Mouse (Mus musculus) embryonic facial prominence, embryonic 11.5 days (tissue): ENCODE measurements at regions not wholly inside any gene's neighbourhood (a gene's known extent, or its start where the extent isn't known, plus 50 kb on each side); places are given as distances from the start of the nearest gene placed in this dataset.

Experiments used
- ATAC-seq: fragments of 200-750 bp; cut with Nextera tagmentation; replicated peaks from 2 replicates; pipeline ENCODE4 v1.8.0; 2017; ENCODE audit warnings: low read depth; ENCODE audit not compliant: insufficient number of reproducible peaks, low FRiP score, low TSS enrichment
- DNase-seq: peaks from one replicate; pipeline ENCODE4 v3.0.0-alpha.2; 2015; ENCODE audit warnings: low spot score
- H3K27ac ChIP-seq: fragments of 300-500 bp; sonication (generic); replicated peaks from 2 replicates; pipeline ENCODE4 v1.5.1; 2014; ENCODE audit warnings: mild to moderate bottlenecking, low read depth, low read length, control low read depth
- H3K27me3 ChIP-seq: fragments of 300-500 bp; sonication (generic); 2 replicates; pipeline ENCODE4 v1.6.1; 2014; ENCODE audit warnings: mild to moderate bottlenecking, low read length, moderate library complexity, mixed read lengths; ENCODE audit not compliant: control insufficient read depth, insufficient read depth
- H3K36me3 ChIP-seq: fragments of 300-500 bp; sonication (generic); replicated peaks from 2 replicates; pipeline ENCODE4 v1.6.1; 2014; ENCODE audit warnings: low read depth, mild to moderate bottlenecking, low read length, moderate library complexity, mixed read lengths; ENCODE audit not compliant: control insufficient read depth, insufficient read depth
- H3K4me1 ChIP-seq: fragments of 300-500 bp; sonication (generic); 2 replicates; pipeline ENCODE4 v1.6.1; 2014; ENCODE audit warnings: low read length, mixed read lengths; ENCODE audit not compliant: control insufficient read depth, insufficient read depth
- H3K4me2 ChIP-seq: fragments of 300-500 bp; sonication (generic); 2 replicates; pipeline ENCODE4 v1.6.1; 2014; ENCODE audit warnings: low read depth, mild to moderate bottlenecking, control low read depth, low read length, moderate library complexity
- H3K4me3 ChIP-seq: fragments of 300-500 bp; sonication (generic); 2 replicates; pipeline ENCODE4 v1.5.1; 2014; ENCODE audit warnings: low read depth, low read length, control low read depth
- H3K9ac ChIP-seq: fragments of 300-500 bp; sonication (generic); replicated peaks from 2 replicates; pipeline ENCODE4 v1.6.1; 2014; ENCODE audit warnings: mild to moderate bottlenecking, control low read depth, low read length
- H3K9me3 ChIP-seq: fragments of 300-500 bp; sonication (generic); replicated peaks from 2 replicates; pipeline ENCODE4 v1.6.1; 2016; ENCODE audit warnings: mild to moderate bottlenecking, low read length, inconsistent platforms, mixed read lengths; ENCODE audit not compliant: control insufficient read depth
- WGBS: fragments of 180-500 bp; shearing (Covaris S2); extraction: QIAGEN DNeasy Blood & Tissue Kit; methylation state at CpG from one replicate; pipeline ENCODE4 v1.1.7; 2014; 5-methylcytosine and 5-hydroxymethylcytosine counted together

GRCm38 (mm10) chr2:79510485-79511094 is 54.0 kb upstream of the Cerkl start:
- H3K27me3 ChIP-seq = no peaks in the 10 kb centered on the region
- H3K9ac ChIP-seq = no peak overlapping the region
- WGBS = 83% methylated on average over 10 of the region's 10 CpGs
- no peak overlapping the region for H3K4me3 ChIP-seq
- no peak overlapping the region for H3K27ac ChIP-seq
- H3K36me3 ChIP-seq = no peaks in the 10 kb centered on the region
- ATAC-seq = no peak
- DNase-seq = no peak
- no peak overlapping the region for H3K4me2 ChIP-seq
- H3K4me1 ChIP-seq = no peaks in the 10 kb centered on the region
- H3K9me3 ChIP-seq = no peaks in the 10 kb centered on the region

- H3K4me1 ChIP-seq = no peaks in the 10 kb centered on the region
- H3K9ac ChIP-seq = no peak overlapping the region
- no peaks in the 10 kb centered on the region for H3K9me3 ChIP-seq
- no peak for DNase-seq
- no peak overlapping the region for H3K4me2 ChIP-seq
- no peak overlapping the region for H3K4me3 ChIP-seq
- no peak for ATAC-seq
- no peak overlapping the region for H3K27ac ChIP-seq
- WGBS = 82% methylated on average over 6 of the region's 6 CpGs
- no peaks in the 10 kb centered on the region for H3K36me3 ChIP-seq
- H3K27me3 ChIP-seq = no peaks in the 10 kb centered on the region
Measured at GRCm38 (mm10) chr2:79511108-79511507, 54.5 kb upstream of the Cerkl start.

- H3K9ac ChIP-seq = no peak overlapping the region
- H3K9me3 ChIP-seq = no peaks in the 10 kb centered on the region
- DNase-seq (peak; percentile 83), ATAC-seq (no peak)
- H3K36me3 ChIP-seq = no peaks in the 10 kb centered on the region
- H3K4me2 ChIP-seq = no peak overlapping the region
- no peak overlapping the region for H3K4me3 ChIP-seq
- H3K4me1 ChIP-seq = no peaks in the 10 kb centered on the region
- H3K27me3 ChIP-seq = no peaks in the 10 kb centered on the region
- no peak overlapping the region for H3K27ac ChIP-seq
- 32% methylated on average over 11 of the region's 11 CpGs for WGBS
Measured at GRCm38 (mm10) chr2:79511676-79512323, 55.2 kb upstream of the Cerkl start.

GRCm38 (mm10) chr2:79512374-79512773 is 55.8 kb upstream of the Cerkl start:
- Histone ChIP-seq H3K27ac (no peak overlapping the region), H3K9me3 (no peaks in the 10 kb centered on the region), H3K4me3 (no peak overlapping the region), H3K27me3 (no peaks in the 10 kb centered on the region), H3K36me3 (no peaks in the 10 kb centered on the region), H3K4me1 (no peaks in the 10 kb centered on the region), H3K9ac (no peak overlapping the region), H3K4me2 (no peak overlapping the region)
- ATAC-seq (no peak), DNase-seq (no peak)
- WGBS = 74% methylated on average over 2 of the region's 2 CpGs

- no peak overlapping the region for H3K9ac ChIP-seq
- no peaks in the 10 kb centered on the region for H3K36me3 ChIP-seq
- no peaks in the 10 kb centered on the region for H3K4me1 ChIP-seq
- DNase-seq (no peak), ATAC-seq (no peak)
- H3K9me3 ChIP-seq = no peaks in the 10 kb centered on the region
- H3K27ac ChIP-seq = no peak overlapping the region
- H3K27me3 ChIP-seq = no peaks in the 10 kb centered on the region
- H3K4me2 ChIP-seq = no peak overlapping the region
- 65% methylated on average over 3 of the region's 3 CpGs for WGBS
- no peak overlapping the region for H3K4me3 ChIP-seq
Measured at GRCm38 (mm10) chr2:79513726-79514125, 57.1 kb upstream of the Cerkl start.

- 79% methylated on average over 8 of the region's 8 CpGs for WGBS
- Histone ChIP-seq H3K4me3 (no peak overlapping the region), H3K4me2 (no peak overlapping the region), H3K9ac (no peak overlapping the region), H3K27ac (no peak overlapping the region), H3K9me3 (no peaks in the 10 kb centered on the region), H3K4me1 (no peaks in the 10 kb centered on the region), H3K27me3 (no peaks in the 10 kb centered on the region), H3K36me3 (no peaks in the 10 kb centered on the region)
- no peak for ATAC-seq
- DNase-seq = no peak
Measured at GRCm38 (mm10) chr2:79518046-79518750, 61.6 kb upstream of the Cerkl start.

- Histone ChIP-seq H3K9ac (no peak overlapping the region), H3K9me3 (no peaks in the 10 kb centered on the region), H3K27ac (no peak overlapping the region), H3K4me3 (no peak overlapping the region), H3K4me1 (no peaks in the 10 kb centered on the region), H3K4me2 (no peak overlapping the region), H3K36me3 (no peaks in the 10 kb centered on the region), H3K27me3 (no peaks in the 10 kb centered on the region)
- 63% methylated on average over 6 of the region's 6 CpGs for WGBS
- DNase-seq (no peak), ATAC-seq (no peak)
Measured at GRCm38 (mm10) chr2:79519799-79520449, 63.3 kb upstream of the Cerkl start.

- no peak for DNase-seq
- ATAC-seq = no peak
- no peaks in the 10 kb centered on the region for H3K4me1 ChIP-seq
- no peak overlapping the region for H3K4me2 ChIP-seq
- no peak overlapping the region for H3K27ac ChIP-seq
- 77% methylated on average over 4 of the region's 4 CpGs for WGBS
- no peaks in the 10 kb centered on the region for H3K27me3 ChIP-seq
- H3K9me3 ChIP-seq = no peaks in the 10 kb centered on the region
- H3K36me3 ChIP-seq = no peaks in the 10 kb centered on the region
- H3K4me3 ChIP-seq = no peak overlapping the region
- no peak overlapping the region for H3K9ac ChIP-seq
Measured at GRCm38 (mm10) chr2:79523441-79523840, 66.9 kb upstream of the Cerkl start.
